Mouse (Mus musculus) intestine, embryonic 14.5 days (tissue): ENCODE data around the gene Dennd5a. TPM values are rescaled to one million over a fixed set of nuclear protein-coding genes. Genes with fewer than 3 reads are reported as not detected.

ENCODE experiments used
- ATAC-seq: fragments of 200-750 bp; cut with Nextera tagmentation; replicated peaks from 2 replicates; pipeline ENCODE4 v1.8.0; 2017; ENCODE audit warnings: low read depth, moderate number of reproducible peaks, moderate TSS enrichment, moderate library complexity; ENCODE audit not compliant: low FRiP score, low TSS enrichment
- DNase-seq: peaks from one replicate; pipeline ENCODE4 v3.0.0-alpha.2; 2018; ENCODE audit warnings: low spot score
- H3K27ac ChIP-seq: fragments of 300-500 bp; sonication (generic); 2 replicates; pipeline ENCODE4 v1.5.1; 2014; ENCODE audit warnings: low read depth, mild to moderate bottlenecking, control low read depth
- H3K27me3 ChIP-seq: fragments of 300-500 bp; sonication (generic); replicated peaks from 2 replicates; pipeline ENCODE4 v1.6.1; 2014; ENCODE audit warnings: low read length, control low read depth; ENCODE audit not compliant: control insufficient read depth, insufficient read depth
- H3K36me3 ChIP-seq: fragments of 300-500 bp; sonication (generic); 2 replicates; pipeline ENCODE4 v1.6.1; 2014; ENCODE audit warnings: low read length, control low read depth; ENCODE audit not compliant: control insufficient read depth, insufficient read depth
- H3K4me1 ChIP-seq: fragments of 300-500 bp; sonication (generic); replicated peaks from 2 replicates; pipeline ENCODE4 v1.6.1; 2014; ENCODE audit warnings: low read length, control low read depth, mixed read lengths; ENCODE audit not compliant: control insufficient read depth, insufficient read depth
- H3K4me2 ChIP-seq: fragments of 300-500 bp; sonication (generic); 2 replicates; pipeline ENCODE4 v1.6.1; 2014; ENCODE audit warnings: low read length
- H3K4me3 ChIP-seq: fragments of 300-500 bp; sonication (generic); 2 replicates; pipeline ENCODE4 v1.5.1; 2014; ENCODE audit warnings: low read depth, low read length, control low read depth, mixed read lengths
- H3K9ac ChIP-seq: fragments of 300-500 bp; sonication (generic); 2 replicates; pipeline ENCODE4 v1.6.1; 2014; ENCODE audit warnings: mild to moderate bottlenecking, low read length
- H3K9me3 ChIP-seq: fragments of 300-500 bp; sonication (generic); 2 replicates; pipeline ENCODE4 v1.6.1; 2016; ENCODE audit warnings: low read length, control low read depth; ENCODE audit not compliant: control insufficient read depth
- WGBS: fragments of 180-500 bp; shearing (Covaris S2); extraction: QIAGEN DNeasy Blood & Tissue Kit; methylation state at CpG from one replicate; pipeline ENCODE4 v1.1.7; 2014; 5-methylcytosine and 5-hydroxymethylcytosine counted together
- polyA plus RNA-seq: library from polyadenylated mRNA; unstranded; fragments of >200 nt; fragmentation: Nextera tagmentation; extraction: Ambion mirVana; gene quantifications from 2 replicates; pipeline ENCODE4 v1.2.1, GENCODE M21; 2014

Gene Dennd5a
- polyA plus RNA-seq, result 42.6 and 46.6 TPM in 2 replicates

DNA sequence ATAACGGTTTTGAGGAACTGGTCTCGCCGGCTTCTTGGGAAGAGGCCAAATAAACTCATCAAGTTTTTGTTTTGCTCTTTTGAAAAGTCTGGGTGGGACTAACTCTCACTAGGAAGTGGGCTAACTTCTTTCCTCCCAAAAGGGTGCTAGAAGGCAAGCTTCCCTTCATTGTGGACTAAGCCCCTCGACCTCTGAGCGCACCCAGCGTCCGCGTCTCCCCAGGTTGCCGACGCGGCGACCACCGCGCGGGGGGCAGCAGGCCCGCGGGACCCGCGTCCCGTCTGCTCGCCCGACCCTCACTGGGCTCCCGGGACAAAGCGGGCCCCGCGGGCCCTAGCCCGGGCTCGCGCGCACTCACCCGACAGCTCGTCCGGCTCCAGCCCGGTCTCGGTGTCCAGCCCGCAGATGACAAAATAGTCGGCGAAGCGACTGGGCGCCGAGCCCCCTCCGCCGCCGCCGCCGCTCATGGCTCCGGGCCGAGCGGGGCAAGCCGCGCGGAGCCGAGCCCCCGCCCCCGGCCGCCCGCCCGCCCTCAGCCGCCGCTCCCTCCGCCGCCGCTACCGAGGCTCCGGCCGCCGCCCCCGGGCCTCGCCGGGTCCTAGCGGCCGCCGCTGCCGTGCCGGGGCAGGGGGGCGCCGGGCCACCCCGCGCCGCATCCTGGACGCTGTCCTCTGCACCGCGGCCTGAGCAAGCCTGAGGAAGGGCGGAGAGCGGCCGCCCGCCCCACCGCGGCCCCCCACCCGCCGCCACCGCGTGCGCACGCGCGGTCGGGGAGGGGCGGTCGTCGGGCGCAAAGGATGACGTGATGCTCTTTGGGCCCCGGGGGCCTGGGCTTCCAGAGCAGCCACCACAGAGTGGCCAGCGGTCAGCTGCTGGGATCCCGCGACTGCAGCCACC, at the start of gene Dennd5a:
Gene Dennd5a (minus strand): TSS at position 755 of the 897 bp plus-strand sequence.
- peak within 1 kb of the TSS; percentile 95 for H3K9ac ChIP-seq
- under 1% methylated on average over 80 of the region's 107 CpGs for WGBS
- no peaks in the 10 kb centered on the region for H3K36me3 ChIP-seq
- peak within 1 kb of the TSS; percentile 74 for H3K4me3 ChIP-seq
- H3K9me3 ChIP-seq, result peaks cover 3% of the 10 kb centered on the region; the same call in 1 of the 2 replicates
- peak within 1 kb of the TSS; percentile 79 for H3K4me2 ChIP-seq
- H3K27me3 ChIP-seq, result no peaks in the 10 kb centered on the region
- peaks cover 35% of the 10 kb centered on the region for H3K4me1 ChIP-seq
- ATAC-seq, result peak; percentile 90
- DNase-seq, result peak; percentile 85
- peak within 1 kb of the TSS; percentile 83 for H3K27ac ChIP-seq

DNA sequence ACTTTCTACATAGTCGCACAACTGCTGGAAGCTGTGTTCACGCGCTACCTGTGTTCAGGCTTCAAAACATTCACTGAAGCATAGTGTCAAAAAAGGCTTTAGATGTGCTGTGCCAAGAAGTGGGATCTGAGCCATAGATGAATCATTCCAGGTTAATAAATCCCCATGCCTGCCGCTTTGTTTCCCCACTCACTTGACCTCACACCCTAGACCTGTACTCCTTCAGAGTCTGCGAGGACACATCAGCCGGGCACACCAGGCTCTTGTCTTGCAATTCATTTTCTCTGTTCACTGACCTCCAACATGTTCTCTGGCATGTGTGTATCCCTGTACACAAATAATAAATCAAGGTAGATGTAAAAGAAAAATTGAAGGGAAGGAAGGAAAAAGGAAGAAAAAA, 48.8 kb upstream of the Dennd5a start:
- Histone ChIP-seq H3K9ac (no peak overlapping the region), H3K4me1 (no peaks in the 10 kb centered on the region), H3K4me2 (no peak overlapping the region), H3K36me3 (no peaks in the 10 kb centered on the region), H3K27ac (no peak overlapping the region), H3K4me3 (no peak overlapping the region), H3K27me3 (no peaks in the 10 kb centered on the region), H3K9me3 (no peaks in the 10 kb centered on the region)
- ATAC-seq (no peak), DNase-seq (no peak)
- WGBS, result 67% methylated on average over 6 of the region's 6 CpGs

DNA sequence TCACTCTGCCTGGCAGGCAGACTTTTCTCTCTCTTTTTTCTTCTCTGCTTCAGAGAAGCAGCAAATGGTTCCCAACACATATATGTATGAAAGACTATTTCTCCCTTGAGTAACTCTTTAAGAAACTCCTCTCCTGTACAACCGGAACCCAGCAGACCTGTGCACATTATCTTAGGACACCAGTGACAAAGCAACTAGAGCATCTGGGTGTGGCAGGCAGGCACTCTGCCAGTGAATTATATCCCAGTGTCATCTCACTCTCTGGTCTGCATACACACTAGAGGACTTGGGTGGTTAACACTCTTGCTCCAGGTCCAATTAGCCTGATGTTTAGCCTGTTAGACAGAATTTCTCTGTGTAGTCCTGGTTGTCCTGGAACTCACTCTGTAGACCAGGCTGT, 48.2 kb upstream of the Dennd5a start:
- DNase-seq (no peak), ATAC-seq (no peak)
- 93% methylated on average over 1 of the region's 1 CpGs for WGBS

DNA sequence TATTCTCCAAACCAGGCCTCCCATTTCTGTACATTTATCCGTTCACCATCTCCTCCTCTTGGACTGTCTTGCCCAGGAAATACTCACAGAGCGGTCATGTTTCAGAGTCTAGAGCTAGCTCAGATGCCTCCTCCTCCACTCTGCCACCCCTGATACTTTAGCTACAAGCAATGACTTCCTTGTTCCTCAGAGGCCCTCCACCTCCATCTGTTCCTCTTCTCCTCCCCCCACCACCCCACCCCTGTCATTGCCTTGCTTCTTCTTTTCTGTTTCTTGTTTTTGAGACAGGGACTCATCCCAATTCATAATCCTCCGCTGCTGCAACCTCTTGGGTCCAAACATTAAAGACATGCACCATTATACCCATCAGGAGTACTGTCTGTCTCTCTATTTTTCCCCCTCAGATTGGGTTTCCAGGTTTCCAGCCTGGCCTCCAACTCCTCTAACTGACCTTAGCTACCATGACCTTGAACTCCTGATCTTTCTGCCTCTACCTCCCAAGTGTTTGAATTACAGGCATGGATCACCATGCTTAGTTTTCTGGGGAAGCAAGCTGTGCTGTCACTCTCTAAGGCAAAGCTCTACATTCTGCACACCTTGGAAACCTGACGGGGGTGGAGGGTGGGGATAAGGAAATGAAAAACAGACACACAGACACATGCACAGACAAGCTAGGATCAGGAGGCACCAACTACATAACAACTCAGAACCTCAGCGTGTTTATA, 46.4 kb upstream of the Dennd5a start:
- 78% methylated on average over 5 of the region's 5 CpGs for WGBS
- no peak for ATAC-seq

More for the DNA sequence above, 48.2 kb upstream of the Dennd5a start:
- Histone ChIP-seq H3K9me3 (no peaks in the 10 kb centered on the region), H3K4me3 (no peak overlapping the region), H3K4me1 (no peaks in the 10 kb centered on the region), H3K4me2 (no peak overlapping the region), H3K27me3 (no peaks in the 10 kb centered on the region), H3K27ac (no peak overlapping the region), H3K36me3 (no peaks in the 10 kb centered on the region), H3K9ac (no peak overlapping the region)

DNA sequence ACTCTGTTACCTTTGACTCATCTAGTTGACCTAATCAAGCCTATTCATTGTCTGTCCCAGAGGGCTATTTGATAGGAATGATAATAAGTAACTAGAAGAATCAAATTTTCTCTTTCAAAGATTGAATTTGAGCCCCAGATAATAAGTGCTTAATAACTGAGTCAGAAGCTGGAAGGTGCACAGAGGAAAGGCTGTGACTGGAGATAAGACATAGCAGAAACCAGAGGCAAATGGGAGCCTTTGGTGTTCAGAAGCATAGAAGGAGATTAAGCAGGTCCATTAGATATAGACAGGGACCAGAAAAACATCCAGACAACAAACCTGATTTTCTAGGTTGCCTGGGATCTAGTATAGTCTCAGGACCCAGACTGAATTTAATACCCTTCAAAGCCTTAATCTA, 45.7 kb upstream of the Dennd5a start:
- Histone ChIP-seq H3K27me3 (no peaks in the 10 kb centered on the region), H3K4me3 (no peak overlapping the region), H3K4me2 (no peak overlapping the region), H3K9ac (no peak overlapping the region), H3K36me3 (no peaks in the 10 kb centered on the region), H3K9me3 (no peaks in the 10 kb centered on the region), H3K4me1 (no peaks in the 10 kb centered on the region), H3K27ac (no peak overlapping the region)
- ATAC-seq (no peak), DNase-seq (no peak)

More for the DNA sequence above, 46.4 kb upstream of the Dennd5a start:
- H3K9ac ChIP-seq, result no peak overlapping the region
- H3K4me2 ChIP-seq, result no peak overlapping the region
- DNase-seq, result no peak
- H3K4me3 ChIP-seq, result no peak overlapping the region
- no peaks in the 10 kb centered on the region for H3K4me1 ChIP-seq
- no peaks in the 10 kb centered on the region for H3K36me3 ChIP-seq
- no peaks in the 10 kb centered on the region for H3K9me3 ChIP-seq
- no peaks in the 10 kb centered on the region for H3K27me3 ChIP-seq
- H3K27ac ChIP-seq, result no peak overlapping the region

DNA sequence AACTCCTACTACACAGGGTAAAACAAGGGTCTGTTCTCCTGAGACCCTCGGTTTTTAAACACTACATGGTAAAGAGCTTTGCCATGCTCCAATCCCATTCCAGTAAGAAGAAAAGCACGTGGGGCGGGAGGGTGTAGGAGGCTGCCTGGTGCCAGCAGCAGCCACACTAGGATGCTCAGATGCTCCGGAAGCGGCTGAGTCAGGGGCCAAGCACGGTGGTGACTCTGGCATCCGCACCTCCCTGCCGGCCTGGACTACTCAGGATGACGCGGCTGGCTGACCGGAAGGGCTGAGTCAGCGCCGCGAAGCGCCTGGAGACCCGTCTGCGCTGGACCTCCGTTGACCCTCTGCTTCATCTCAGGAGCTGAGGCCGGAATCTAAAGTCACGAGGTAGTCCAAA, 42.7 kb upstream of the Dennd5a start:
- Histone ChIP-seq H3K4me1 (no peaks in the 10 kb centered on the region), H3K36me3 (no peaks in the 10 kb centered on the region), H3K27ac (no peak overlapping the region), H3K9me3 (no peaks in the 10 kb centered on the region), H3K27me3 (no peaks in the 10 kb centered on the region), H3K4me3 (no peak overlapping the region), H3K9ac (no peak overlapping the region), H3K4me2 (peak overlapping the region; percentile 44)
- peak; percentile 64; the same call in 1 of the 2 replicates for ATAC-seq
- 19% methylated on average over 20 of the region's 20 CpGs for WGBS
- DNase-seq, result no peak

DNA sequence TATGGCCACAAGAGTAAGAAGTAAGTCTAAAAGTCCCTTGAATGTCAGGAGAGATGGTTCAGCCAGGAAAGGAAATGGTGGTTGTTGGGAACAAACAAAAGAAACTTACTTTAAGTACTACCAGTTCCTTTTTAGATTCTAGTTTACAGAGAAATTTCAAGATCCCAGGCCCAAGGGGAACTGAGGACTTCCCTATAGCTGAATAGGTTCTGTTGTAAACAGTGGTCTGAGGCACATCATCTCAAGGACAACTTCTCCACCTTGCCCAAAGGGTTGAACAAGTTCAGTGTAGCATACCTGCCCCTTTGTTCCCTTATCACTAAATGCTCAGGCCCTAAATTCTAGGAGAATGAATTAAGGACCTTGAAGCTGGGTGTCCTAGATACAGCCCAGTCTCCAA, 41.8 kb upstream of the Dennd5a start:
- no peaks in the 10 kb centered on the region for H3K9me3 ChIP-seq
- no peak overlapping the region for H3K9ac ChIP-seq
- no peak for ATAC-seq
- no peaks in the 10 kb centered on the region for H3K36me3 ChIP-seq
- no peaks in the 10 kb centered on the region for H3K4me1 ChIP-seq
- no peak overlapping the region for H3K4me2 ChIP-seq
- no peaks in the 10 kb centered on the region for H3K27me3 ChIP-seq
- H3K27ac ChIP-seq, result no peak overlapping the region
- H3K4me3 ChIP-seq, result no peak overlapping the region
- no peak for DNase-seq

DNA sequence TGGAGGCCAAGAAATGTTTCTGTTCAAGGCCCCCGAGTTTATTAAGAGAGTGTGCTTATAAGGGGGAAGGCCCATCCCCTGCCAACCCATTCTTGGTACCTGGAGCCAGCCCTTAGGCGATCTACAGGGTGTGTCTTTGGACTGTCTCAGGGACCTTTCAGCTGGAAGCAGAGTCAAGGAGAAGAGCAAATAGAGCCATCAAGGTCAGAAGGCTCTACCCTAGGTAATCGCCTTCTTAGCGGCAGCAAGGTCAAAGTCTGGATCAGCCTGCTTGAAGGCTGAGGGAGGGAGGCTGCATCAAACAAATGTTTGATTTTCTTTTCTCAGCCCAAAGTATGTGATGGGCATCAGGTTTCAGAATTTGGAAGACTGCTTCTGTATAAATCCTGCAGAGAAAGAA, 38.1 kb upstream of the Dennd5a start:
- 69% methylated on average over 4 of the region's 4 CpGs for WGBS
- DNase-seq (no peak), ATAC-seq (no peak)
- Histone ChIP-seq H3K27me3 (no peaks in the 10 kb centered on the region), H3K36me3 (no peaks in the 10 kb centered on the region), H3K9me3 (no peaks in the 10 kb centered on the region), H3K4me3 (no peak overlapping the region), H3K27ac (no peak overlapping the region), H3K4me2 (no peak overlapping the region), H3K9ac (no peak overlapping the region), H3K4me1 (no peaks in the 10 kb centered on the region)
